Mouse (Mus musculus) limb, embryonic 15.5 days (tissue): ENCODE results near the gene Vcl. TPM values are rescaled to one million over a fixed set of nuclear protein-coding genes. Genes with fewer than 3 reads are reported as not detected.

ENCODE experiments used
- ATAC-seq: fragments of 200-750 bp; cut with Nextera tagmentation; 2 replicates; pipeline ENCODE4 v1.8.0; 2017; ENCODE audit warnings: low read depth, moderate TSS enrichment; ENCODE audit not compliant: insufficient number of reproducible peaks, low FRiP score, low TSS enrichment
- H3K27ac ChIP-seq: fragments of 300-500 bp; sonication (generic); 2 replicates; pipeline ENCODE4 v1.5.1; 2015; ENCODE audit warnings: moderate library complexity, mild to moderate bottlenecking, inconsistent platforms
- H3K27me3 ChIP-seq: fragments of 300-500 bp; sonication (generic); 2 replicates; pipeline ENCODE4 v1.6.1; 2015; ENCODE audit warnings: inconsistent platforms
- H3K36me3 ChIP-seq: fragments of 300-500 bp; sonication (generic); 2 replicates; pipeline ENCODE4 v1.6.1; 2015; ENCODE audit warnings: inconsistent platforms
- H3K4me1 ChIP-seq: fragments of 300-500 bp; sonication (generic); 2 replicates; pipeline ENCODE4 v1.6.1; 2015; ENCODE audit warnings: inconsistent platforms
- H3K4me2 ChIP-seq: fragments of 300-500 bp; sonication (generic); 2 replicates; pipeline ENCODE4 v1.6.1; 2015; ENCODE audit warnings: mild to moderate bottlenecking, inconsistent platforms
- H3K4me3 ChIP-seq: fragments of 300-500 bp; sonication (generic); 2 replicates; pipeline ENCODE4 v1.5.1; 2015; ENCODE audit warnings: mild to moderate bottlenecking, inconsistent platforms
- H3K9ac ChIP-seq: fragments of 300-500 bp; sonication (generic); 2 replicates; pipeline ENCODE4 v1.6.1; 2015; ENCODE audit warnings: inconsistent platforms
- H3K9me3 ChIP-seq: fragments of 300-500 bp; sonication (generic); 2 replicates; pipeline ENCODE4 v1.6.1; 2016; ENCODE audit warnings: inconsistent platforms
- WGBS: fragments of 180-500 bp; shearing (Covaris S2); methylation state at CpG from one replicate; pipeline ENCODE4 v1.1.7; 2015; 5-methylcytosine and 5-hydroxymethylcytosine counted together
- polyA plus RNA-seq: library from polyadenylated mRNA; unstranded; fragments of >200 nt; fragmentation: Nextera tagmentation; extraction: Ambion mirVana; gene quantifications from 2 replicates; pipeline ENCODE4 v1.2.1, GENCODE M21; 2015

The Vcl gene
- polyA plus RNA-seq, 1 experiment from 2014 or later, result 56.4 TPM

GRCm38 (mm10) chr14:21052112-21052780 is 123.0 kb downstream of the Vcl start, which contains the start of the genes Ap3m1 and Adk:
Gene Ap3m1, minus strand, starts transcription at chr14:21052508.
Gene Adk, plus strand, starts transcription at chr14:21052574.
- no peaks in the 10 kb centered on the region for H3K36me3 ChIP-seq
- peak within 1 kb of the TSS; percentile 94 for H3K27ac ChIP-seq
- peak; percentile 97 for ATAC-seq
- H3K9ac ChIP-seq, result peak within 1 kb of the TSS; percentile 85
- H3K4me3 ChIP-seq, result peak within 1 kb of the TSS; percentile 92
- H3K4me1 ChIP-seq, result 0 out of 2 replicates have a peak, but pooled peaks cover 5% of the 10 kb centered on the region
- H3K27me3 ChIP-seq, result no peaks in the 10 kb centered on the region
- WGBS, result under 1% methylated on average over 48 of the region's 48 CpGs
- H3K9me3 ChIP-seq, result no peaks in the 10 kb centered on the region
- peak within 1 kb of the TSS; percentile 94 for H3K4me2 ChIP-seq

- 0% methylated on average over 25 of the region's 25 CpGs for WGBS
- Histone ChIP-seq H3K4me1 (0 out of 2 replicates have a peak, but pooled peaks cover 5% of the 10 kb centered on the region), H3K4me2 (peak overlapping the region; percentile 94), H3K4me3 (peak overlapping the region; percentile 92), H3K36me3 (no peaks in the 10 kb centered on the region), H3K9ac (peak overlapping the region; percentile 60), H3K9me3 (no peaks in the 10 kb centered on the region), H3K27ac (peak overlapping the region; percentile 94), H3K27me3 (no peaks in the 10 kb centered on the region)
- ATAC-seq, result peak; percentile 71
Observed at GRCm38 (mm10) chr14:21052781-21053130, 123.6 kb downstream of the Vcl start.

- peak overlapping the region; percentile 60; the same call in 1 of the 2 replicates for H3K9ac ChIP-seq
- WGBS, result 5% methylated on average over 8 of the region's 8 CpGs
- ATAC-seq, result no peak
- H3K4me3 ChIP-seq, result peak overlapping the region; percentile 92
- H3K4me2 ChIP-seq, result peak overlapping the region; percentile 94
- H3K9me3 ChIP-seq, result no peaks in the 10 kb centered on the region
- 0 out of 2 replicates have a peak, but pooled peaks cover 5% of the 10 kb centered on the region for H3K4me1 ChIP-seq
- H3K36me3 ChIP-seq, result no peaks in the 10 kb centered on the region
- H3K27me3 ChIP-seq, result no peaks in the 10 kb centered on the region
- H3K27ac ChIP-seq, result no peak overlapping the region
Observed at GRCm38 (mm10) chr14:21053151-21053550, 124.0 kb downstream of the Vcl start.

- no peaks in the 10 kb centered on the region for H3K36me3 ChIP-seq
- 59% methylated on average over 7 of the region's 7 CpGs for WGBS
- no peak for ATAC-seq
Observed at GRCm38 (mm10) chr14:21053586-21053985, 124.4 kb downstream of the Vcl start.

GRCm38 (mm10) chr14:21058972-21059371 is 129.8 kb downstream of the Vcl start:
- H3K27ac ChIP-seq, result no peak overlapping the region
- no peaks in the 10 kb centered on the region for H3K27me3 ChIP-seq
- H3K4me2 ChIP-seq, result no peak overlapping the region
- no peaks in the 10 kb centered on the region for H3K4me1 ChIP-seq
- no peak overlapping the region for H3K4me3 ChIP-seq
- H3K36me3 ChIP-seq, result no peaks in the 10 kb centered on the region
- no peak overlapping the region for H3K9ac ChIP-seq
- ATAC-seq, result no peak
- H3K9me3 ChIP-seq, result no peaks in the 10 kb centered on the region
- 88% methylated on average over 2 of the region's 2 CpGs for WGBS

More at GRCm38 (mm10) chr14:21053586-21053985, 124.4 kb downstream of the Vcl start:
- Histone ChIP-seq H3K4me3 (peak overlapping the region; percentile 92; the same call in 1 of the 2 replicates), H3K27me3 (no peaks in the 10 kb centered on the region), H3K9me3 (no peaks in the 10 kb centered on the region), H3K4me2 (peak overlapping the region; percentile 94; the same call in 1 of the 2 replicates), H3K9ac (no peak overlapping the region), H3K4me1 (0 out of 2 replicates have a peak, but pooled peaks cover 5% of the 10 kb centered on the region), H3K27ac (no peak overlapping the region)

GRCm38 (mm10) chr14:21062766-21063513 is 133.7 kb downstream of the Vcl start:
- no peak for ATAC-seq
- Histone ChIP-seq H3K27ac (no peak overlapping the region), H3K27me3 (no peaks in the 10 kb centered on the region), H3K36me3 (no peaks in the 10 kb centered on the region), H3K4me1 (no peaks in the 10 kb centered on the region), H3K4me2 (no peak overlapping the region), H3K9me3 (no peaks in the 10 kb centered on the region), H3K4me3 (no peak overlapping the region), H3K9ac (no peak overlapping the region)
- WGBS, result 54% methylated on average over 5 of the region's 5 CpGs

- no peaks in the 10 kb centered on the region for H3K27me3 ChIP-seq
- H3K9ac ChIP-seq, result no peak overlapping the region
- no peaks in the 10 kb centered on the region for H3K4me1 ChIP-seq
- no peak overlapping the region for H3K27ac ChIP-seq
- 27% methylated on average over 1 of the region's 1 CpGs for WGBS
- H3K9me3 ChIP-seq, result no peaks in the 10 kb centered on the region
- H3K4me3 ChIP-seq, result no peak overlapping the region
- no peak overlapping the region for H3K4me2 ChIP-seq
- ATAC-seq, result no peak
- no peaks in the 10 kb centered on the region for H3K36me3 ChIP-seq
Observed at GRCm38 (mm10) chr14:21064321-21064720, 135.1 kb downstream of the Vcl start.

- Histone ChIP-seq H3K27ac (no peak overlapping the region), H3K9me3 (no peaks in the 10 kb centered on the region), H3K4me1 (no peaks in the 10 kb centered on the region), H3K27me3 (no peaks in the 10 kb centered on the region), H3K4me3 (no peak overlapping the region), H3K9ac (no peak overlapping the region), H3K4me2 (no peak overlapping the region), H3K36me3 (no peaks in the 10 kb centered on the region)
- no peak for ATAC-seq
- 64% methylated on average over 8 of the region's 8 CpGs for WGBS
Observed at GRCm38 (mm10) chr14:21065490-21066162, 136.4 kb downstream of the Vcl start.

GRCm38 (mm10) chr14:21069594-21069993 is 140.4 kb downstream of the Vcl start:
- ATAC-seq, result no peak
- no peaks in the 10 kb centered on the region for H3K4me1 ChIP-seq
- no peak overlapping the region for H3K27ac ChIP-seq
- no peaks in the 10 kb centered on the region for H3K27me3 ChIP-seq
- no peak overlapping the region for H3K4me3 ChIP-seq
- H3K36me3 ChIP-seq, result no peaks in the 10 kb centered on the region
- no peaks in the 10 kb centered on the region for H3K9me3 ChIP-seq
- H3K9ac ChIP-seq, result no peak overlapping the region
- no peak overlapping the region for H3K4me2 ChIP-seq
- 87% methylated on average over 5 of the region's 5 CpGs for WGBS

GRCm38 (mm10) chr14:21073981-21074380 is 144.8 kb downstream of the Vcl start:
- Histone ChIP-seq H3K27me3 (no peaks in the 10 kb centered on the region), H3K9me3 (no peaks in the 10 kb centered on the region), H3K36me3 (no peaks in the 10 kb centered on the region), H3K4me2 (no peak overlapping the region), H3K4me3 (no peak overlapping the region), H3K4me1 (peaks cover 11% of the 10 kb centered on the region), H3K9ac (no peak overlapping the region), H3K27ac (no peak overlapping the region)
- no peak for ATAC-seq
- 72% methylated on average over 3 of the region's 3 CpGs for whole genome bisulfite sequencing

- Histone ChIP-seq H3K27ac (no peak overlapping the region), H3K4me1 (peaks cover 11% of the 10 kb centered on the region), H3K4me2 (no peak overlapping the region), H3K9ac (no peak overlapping the region; the same call in 1 of the 2 replicates), H3K9me3 (no peaks in the 10 kb centered on the region), H3K4me3 (peak overlapping the region; percentile 69; the same call in 1 of the 2 replicates), H3K27me3 (no peaks in the 10 kb centered on the region), H3K36me3 (no peaks in the 10 kb centered on the region)
- no peak for ATAC-seq
- 53% methylated on average over 11 of the region's 11 CpGs for whole genome bisulfite sequencing
Observed at GRCm38 (mm10) chr14:21074398-21075320, 145.5 kb downstream of the Vcl start.
